Mouse (Mus musculus) heart, adult 11 months (tissue): ENCODE measurements around the gene Arntl2.
A peak's percentile ranks its signal among the peaks of the same experiment; 100 is the strongest.
"Not testable (repeated sequence)": the region's sequence is repeated elsewhere in the genome, so short reads cannot be mapped to it uniquely, and the experiment has no call there.

Experiments used
- DNase-seq: peaks from one replicate; pipeline ENCODE4 v3.0.0; 2022

Gene Arntl2

GRCm38 (mm10) chr6:146850050-146850449 is 54.2 kb downstream of the Arntl2 start, which contains the start of gene Smco2:
Gene Smco2 (plus strand): TSS chr6:146850104.
- DNase-seq, result no peak

- no peak for DNase-seq
Observed at GRCm38 (mm10) chr6:146851916-146852315, 56.1 kb downstream of the Arntl2 start.

GRCm38 (mm10) chr6:146852739-146853138 is 56.9 kb downstream of the Arntl2 start:
- DNase-seq, result no peak

- no peak for DNase-seq
Observed at GRCm38 (mm10) chr6:146855185-146855584, 59.3 kb downstream of the Arntl2 start.

GRCm38 (mm10) chr6:146857386-146857785 is 61.5 kb downstream of the Arntl2 start:
- no peak for DNase-seq

- DNase-seq, result no peak
Observed at GRCm38 (mm10) chr6:146863154-146863553, 67.3 kb downstream of the Arntl2 start.

- not testable (repeated sequence) for DNase-seq
Observed at GRCm38 (mm10) chr6:146864370-146864769, 68.5 kb downstream of the Arntl2 start.

GRCm38 (mm10) chr6:146865701-146866100 is 69.8 kb downstream of the Arntl2 start:
- no peak for DNase-seq

- no peak for DNase-seq
Observed at GRCm38 (mm10) chr6:146871975-146872374, 76.1 kb downstream of the Arntl2 start.

- DNase-seq, result no peak
Observed at GRCm38 (mm10) chr6:146874415-146874814, 78.6 kb downstream of the Arntl2 start.

GRCm38 (mm10) chr6:146876820-146877219 is 81.0 kb downstream of the Arntl2 start:
- peak; percentile 63 for DNase-seq

GRCm38 (mm10) chr6:146877425-146878045 is 81.7 kb downstream of the Arntl2 start:
- no peak for DNase-seq

GRCm38 (mm10) chr6:146878926-146879325 is 83.1 kb downstream of the Arntl2 start:
- DNase-seq, result no peak

GRCm38 (mm10) chr6:146879856-146880255 is 84.0 kb downstream of the Arntl2 start:
- peak; percentile 51 for DNase-seq

- peak; percentile 68 for DNase-seq
Observed at GRCm38 (mm10) chr6:146880296-146880695, 84.4 kb downstream of the Arntl2 start.

- DNase-seq, result peak; percentile 78
Observed at GRCm38 (mm10) chr6:146881896-146882770, 86.3 kb downstream of the Arntl2 start.
